Mouse (Mus musculus): ENCODE data around the gene Nin.
A peak's percentile ranks its signal among the peaks of the same experiment; 100 is the strongest.

DNA sequence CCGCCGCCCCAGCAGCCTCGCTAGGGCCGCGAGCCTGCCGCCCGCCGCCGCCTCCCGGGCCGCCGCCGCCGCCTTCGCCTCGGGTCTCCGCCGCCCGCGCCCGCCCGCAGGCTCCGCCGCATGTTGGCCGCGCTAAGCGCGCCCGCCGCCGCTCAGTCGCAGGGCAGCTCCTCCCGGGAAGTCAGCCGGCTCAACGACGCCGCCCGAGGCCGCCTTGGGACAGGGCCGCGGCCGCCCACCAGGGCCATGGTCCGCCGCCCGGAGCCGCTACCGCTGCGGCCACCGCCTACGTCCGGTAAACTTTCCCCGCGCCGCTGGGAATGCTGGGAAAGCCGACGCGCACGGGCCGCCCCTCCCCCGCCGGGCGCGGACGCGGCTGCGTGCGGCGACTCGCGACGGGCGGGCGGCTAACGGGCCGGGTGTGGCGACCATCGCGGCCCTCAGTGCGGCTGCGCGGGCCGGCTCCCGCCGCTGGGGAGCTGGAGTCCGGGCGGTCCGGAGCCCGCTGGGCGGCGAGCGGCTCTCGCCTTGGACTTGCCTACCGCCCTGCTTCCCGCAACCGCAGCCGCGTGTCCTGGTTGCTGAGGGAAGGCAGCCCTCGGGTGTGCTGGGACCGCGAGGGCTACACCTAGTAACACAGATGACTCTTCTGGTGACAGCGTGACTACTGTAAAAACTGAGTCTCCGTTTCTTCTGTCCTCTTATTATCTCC, 126.6 kb downstream of the Nin start, which contains the start of gene Sav1:
- TF ChIP-seq CTCF (IDR thresholded peaks at IDR 0.05; ENCODE audit: low read depth, low read length) = no peak
- peak; percentile 80 for TF ChIP-seq POLR2A (IDR thresholded peaks at IDR 0.05; ENCODE audit: borderline replicate concordance, low read depth, low read length)

All from bone marrow macrophage, adult 2 months (primary cell).